Mouse (Mus musculus): Measurements from ENCODE around the gene Cd47. TPM values are rescaled to one million over a fixed set of nuclear protein-coding genes. Genes with fewer than 3 reads are reported as not detected.

The Cd47 gene
- 79.0 and 96.8 TPM in 2 replicates for polyA plus RNA-seq (2015; fragmentation: Nextera tagmentation; extraction: Ambion mirVana)

DNA sequence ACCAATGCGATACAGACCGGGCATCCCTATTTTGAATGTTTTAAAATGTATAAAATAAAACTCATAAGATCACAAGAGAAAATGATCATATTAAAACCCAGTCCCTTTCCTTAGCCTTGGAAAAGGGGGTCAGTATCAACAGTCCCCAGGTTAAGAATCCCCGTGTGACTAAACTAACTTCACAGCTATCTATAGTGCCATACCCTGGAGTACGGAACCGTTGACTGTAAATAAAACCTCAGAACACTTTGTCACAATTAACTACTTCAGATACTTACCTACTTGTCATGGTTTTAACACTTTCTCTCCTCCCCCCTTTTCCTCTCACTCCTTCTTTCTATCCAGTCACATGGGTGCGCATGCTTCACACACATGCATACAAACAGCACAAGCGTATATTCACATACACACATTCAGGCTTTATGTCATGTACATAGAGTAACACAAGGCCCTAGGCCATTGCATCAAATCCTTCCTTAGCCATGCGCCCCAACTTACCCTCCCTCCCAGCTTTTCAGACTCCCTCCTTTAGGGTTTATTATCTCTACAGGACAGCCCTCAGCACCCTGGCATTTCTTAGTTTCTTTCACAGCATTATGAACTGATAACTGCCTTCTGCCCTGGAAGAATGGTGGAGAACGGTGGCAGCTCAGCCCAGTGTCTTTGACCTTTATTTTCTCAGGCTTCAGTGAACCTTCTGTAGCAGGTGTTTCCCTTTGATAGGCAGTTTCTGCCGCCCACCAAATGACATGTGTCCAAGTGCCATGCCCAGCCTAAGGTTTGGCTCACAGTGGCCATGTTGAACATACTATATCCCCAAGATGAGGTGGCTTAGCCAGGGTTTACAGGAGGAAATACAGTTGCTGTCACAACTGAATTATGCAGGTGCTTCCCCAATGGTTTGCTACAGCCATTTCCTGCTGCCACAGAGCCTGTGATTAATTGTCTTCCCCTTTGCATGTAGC is at the start of gene Cd47:
TSS of gene Cd47 (plus strand) at position 937 of the 965 bp plus-strand sequence.

Other genes with a start within 250 kb of the Cd47 start
- gene Ift57, start 101.3 kb upstream of the Cd47 start, polyA plus RNA-seq (2015; fragmentation: Nextera tagmentation; extraction: Ambion mirVana) = 18.1 and 21.2 TPM in 2 replicates